Mouse (Mus musculus) liver, embryonic 14.5 days (tissue): Measurements from ENCODE around the gene Ssbp3. TPM values are rescaled to one million over a fixed set of nuclear protein-coding genes. Genes with fewer than 3 reads are reported as not detected.

Experiments
- ATAC-seq: fragments of 200-750 bp; cut with Nextera tagmentation; 2 replicates; pipeline ENCODE4 v1.8.0; 2017; ENCODE audit warnings: moderate number of reproducible peaks, mild to moderate bottlenecking, moderate library complexity; ENCODE audit not compliant: insufficient read depth
- DNase-seq, 3 experiments: peaks; one replicate each; pipeline ENCODE4 v3.0.0-alpha.2; 2012 to 2013; ENCODE audit warnings: low read depth in 3 of 3, low spot score in 3 of 3
- H3K27ac ChIP-seq: fragments of 300-500 bp; sonication (generic); 2 replicates; pipeline ENCODE4 v1.5.1; 2014; ENCODE audit warnings: moderate library complexity, mild to moderate bottlenecking, control low read depth, inconsistent platforms
- H3K27me3 ChIP-seq: fragments of 300-500 bp; sonication (generic); 2 replicates; pipeline ENCODE4 v1.6.1; 2014; ENCODE audit warnings: mild to moderate bottlenecking, low read length, moderate library complexity; ENCODE audit not compliant: control insufficient read depth, insufficient read depth
- H3K36me3 ChIP-seq: fragments of 300-500 bp; sonication (generic); replicated peaks from 2 replicates; pipeline ENCODE4 v1.6.1; 2014; ENCODE audit warnings: low read depth; ENCODE audit not compliant: control insufficient read depth, insufficient read depth
- H3K4me1 ChIP-seq, 2 experiments: fragments of 200-500 bp in 1 of 2; fragments of 300-500 bp in 1 of 2; sonication (generic) in 1 of 2; replicated peaks; 2 replicates each; pipeline ENCODE4 v1.6.1; 2012 to 2014; ENCODE audit warnings: antibody characterized with exemption in 1 of 2, inconsistent platforms in 1 of 2, low read length in 1 of 2; ENCODE audit not compliant: control insufficient read depth in 2 of 2, insufficient read depth in 2 of 2
- H3K4me2 ChIP-seq: fragments of 300-500 bp; sonication (generic); 2 replicates; pipeline ENCODE4 v1.6.1; 2014; ENCODE audit warnings: low read depth, mild to moderate bottlenecking, control low read depth, moderate library complexity
- H3K4me3 ChIP-seq, 2 experiments: fragments of 200-500 bp in 1 of 2; fragments of 300-500 bp in 1 of 2; sonication (generic) in 1 of 2; 2 replicates each; pipeline ENCODE4 v1.5.1; 2012 to 2014; ENCODE audit warnings: low read depth in 2 of 2, low read length in 2 of 2, mild to moderate bottlenecking in 2 of 2, control low read depth in 1 of 2, inconsistent platforms in 1 of 2, moderate library complexity in 1 of 2; ENCODE audit not compliant: insufficient read depth in 1 of 2
- H3K9ac ChIP-seq: fragments of 300-500 bp; sonication (generic); replicated peaks from 2 replicates; pipeline ENCODE4 v1.6.1; 2014; ENCODE audit warnings: mild to moderate bottlenecking, control low read depth, moderate library complexity
- H3K9me3 ChIP-seq: fragments of 300-500 bp; sonication (generic); 2 replicates; pipeline ENCODE4 v1.6.1; 2016; ENCODE audit warnings: low read length, mixed read lengths; ENCODE audit not compliant: control insufficient read depth
- CTCF ChIP-seq: IDR thresholded peaks from 2 replicates; pipeline ENCODE4 v1.5.1; 2016; ENCODE audit warnings: antibody characterized with exemption, low read depth, control low read depth
- EP300 ChIP-seq: IDR thresholded peaks from 2 replicates; pipeline ENCODE4 v1.6.1; 2016; ENCODE audit warnings: antibody characterized with exemption, low read depth
- WGBS: fragments of 180-500 bp; shearing (Covaris S2); extraction: QIAGEN DNeasy Blood & Tissue Kit; methylation state at CpG from one replicate; pipeline ENCODE4 v1.1.7; 2014; ENCODE audit not compliant: insufficient replicate concordance; 5-methylcytosine and 5-hydroxymethylcytosine counted together
- polyA plus RNA-seq, 2 experiments: library from polyadenylated mRNA; depleted of rRNA in 1 of 2; stranded (reverse) in 1 of 2; unstranded in 1 of 2; fragments of >200 nt; fragmentation: Nextera tagmentation in 1 of 2; extraction: Ambion mirVana in 1 of 2; gene quantifications; 2 replicates each; pipeline versions ENCODE4 v1.2.1 to v1.2.3; 2012 to 2014

Gene Ssbp3
- polyA plus RNA-seq, 2 experiments, result 33.0 to 52.1 TPM

DNA sequence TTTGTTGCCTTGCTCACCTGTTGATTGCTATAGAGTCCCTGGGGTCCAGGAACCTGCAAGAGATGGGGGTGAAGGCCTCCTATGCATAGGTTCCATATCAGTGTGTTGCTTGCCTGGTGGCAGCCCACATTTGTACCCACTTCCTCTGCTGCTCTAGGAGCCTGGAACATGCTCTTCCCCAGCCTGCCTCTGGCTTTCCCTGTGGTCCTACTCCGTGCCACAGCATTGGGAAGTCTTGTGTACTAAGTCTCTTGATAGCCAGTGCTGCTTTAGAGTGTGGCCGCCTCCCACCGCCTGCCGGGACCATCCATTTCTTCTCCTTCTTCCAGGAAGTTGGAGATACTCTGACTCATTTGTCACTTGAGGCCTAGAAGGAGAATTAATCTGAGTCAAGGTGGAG, 13.7 kb downstream of the Ssbp3 start:
- Histone ChIP-seq H3K27ac (peak overlapping the region; percentile 81), H3K9me3 (no peaks in the 10 kb centered on the region), H3K27me3 (no peaks in the 10 kb centered on the region), H3K9ac (no peak overlapping the region; the same call in none of the 2 replicates), H3K4me3 (peak overlapping the region in 1 of 2 experiments; percentile 25; a peak in 3 of 4 replicates), H3K4me2 (peak overlapping the region; percentile 67), H3K36me3 (peaks cover 56% of the 10 kb centered on the region), H3K4me1 (peaks cover 46 to 58% of the 10 kb centered on the region in 2 experiments)
- 68% methylated on average over 4 of the region's 4 CpGs for WGBS
- ATAC-seq (no peak), DNase-seq (no peak)
- TF ChIP-seq CTCF (no peak), EP300 (no peak)

DNA sequence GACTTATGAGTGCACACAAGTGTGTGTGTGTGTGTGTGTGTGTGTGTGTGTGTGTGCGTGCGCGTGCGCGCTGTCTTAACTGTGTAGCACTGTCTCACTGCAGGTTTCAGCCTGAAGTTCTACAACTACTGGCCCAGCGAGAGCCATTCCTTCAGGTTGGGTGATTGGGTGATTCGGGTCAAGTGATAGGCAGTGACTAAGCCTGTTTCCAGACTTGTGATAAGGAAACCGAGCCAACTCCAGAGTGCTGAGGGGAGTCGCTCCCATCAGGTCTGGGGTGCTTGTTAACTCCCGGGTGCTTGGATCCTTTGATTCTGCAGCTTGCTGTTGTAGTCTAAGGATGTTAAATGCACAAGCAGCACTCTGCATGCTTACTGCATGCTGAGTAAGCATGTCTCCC, 14.4 kb downstream of the Ssbp3 start:
- H3K4me1 ChIP-seq, result peaks cover 46 to 56% of the 10 kb centered on the region in 2 experiments
- no peaks in the 10 kb centered on the region for H3K27me3 ChIP-seq
- WGBS, result 41% methylated on average over 10 of the region's 10 CpGs
- H3K9ac ChIP-seq, result no peak overlapping the region; the same call in none of the 2 replicates
- no peaks in the 10 kb centered on the region for H3K9me3 ChIP-seq
- ATAC-seq (peak; percentile 74), DNase-seq (peak in 2 of 3 experiments; percentile 69 to 72)
- H3K27ac ChIP-seq, result peak overlapping the region; percentile 81
- peak overlapping the region; percentile 67 for H3K4me2 ChIP-seq
- TF ChIP-seq CTCF (no peak), EP300 (peak; percentile 20; the same call in 1 of the 2 replicates)
- H3K4me3 ChIP-seq, result peak overlapping the region; percentile 25 to 40
- peaks cover 50% of the 10 kb centered on the region for H3K36me3 ChIP-seq

DNA sequence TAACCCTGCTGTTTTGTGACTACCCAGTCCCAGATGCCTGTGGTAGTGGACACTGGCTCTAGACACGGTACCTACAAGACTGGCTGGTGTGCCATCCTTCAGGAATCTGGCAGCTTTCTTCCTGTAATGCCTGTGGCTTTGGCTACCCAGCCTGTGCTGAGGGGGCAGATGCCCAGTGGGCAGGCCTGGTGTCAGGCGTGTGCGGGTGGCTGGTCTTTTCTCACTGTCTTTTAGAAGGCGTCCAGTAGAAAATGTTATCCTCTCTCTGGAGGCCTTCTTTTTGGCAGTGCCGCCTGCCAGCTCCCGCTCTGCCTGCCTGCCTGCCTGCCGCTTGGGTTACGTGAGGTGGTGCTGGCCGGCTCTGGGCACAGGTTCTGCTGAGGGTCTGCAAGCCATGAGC, 15.9 kb downstream of the Ssbp3 start:
- no peaks in the 10 kb centered on the region for H3K27me3 ChIP-seq
- H3K27ac ChIP-seq, result no peak overlapping the region
- no peak for DNase-seq
- TF ChIP-seq CTCF (no peak), EP300 (no peak)
- ATAC-seq, result no peak
- H3K36me3 ChIP-seq, result peaks cover 43% of the 10 kb centered on the region
- H3K4me1 ChIP-seq, result peaks cover 38 to 44% of the 10 kb centered on the region in 2 experiments
- no peak overlapping the region for H3K4me2 ChIP-seq
- 94% methylated on average over 9 of the region's 9 CpGs for WGBS
- no peak overlapping the region for H3K9ac ChIP-seq
- H3K9me3 ChIP-seq, result no peaks in the 10 kb centered on the region
- no peak overlapping the region for H3K4me3 ChIP-seq

DNA sequence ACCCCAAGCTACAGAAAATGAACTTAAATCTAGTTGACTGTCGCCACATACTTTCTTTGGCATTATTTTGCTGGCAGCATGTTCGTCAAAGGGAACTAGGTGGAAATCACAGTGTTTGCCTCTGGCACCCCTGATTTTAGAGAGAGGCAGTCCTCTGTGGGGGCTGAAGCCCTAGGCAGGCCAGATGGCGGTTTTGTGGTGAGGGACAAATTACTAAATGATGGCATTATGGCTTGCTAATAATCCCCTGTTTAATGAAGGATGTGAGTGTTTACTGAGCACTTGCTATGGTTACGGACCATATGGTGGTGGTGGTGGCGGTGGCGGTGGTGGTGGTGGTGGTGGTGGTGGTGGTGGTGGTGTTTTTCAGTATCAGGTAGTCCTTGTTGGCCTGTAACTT, 16.5 kb downstream of the Ssbp3 start:
- Histone ChIP-seq H3K9me3 (no peaks in the 10 kb centered on the region), H3K36me3 (peaks cover 42% of the 10 kb centered on the region), H3K4me3 (no peak overlapping the region), H3K27ac (no peak overlapping the region), H3K9ac (no peak overlapping the region), H3K27me3 (no peaks in the 10 kb centered on the region), H3K4me2 (no peak overlapping the region), H3K4me1 (peaks cover 31 to 38% of the 10 kb centered on the region in 2 experiments)
- ATAC-seq, result no peak
- no peak for DNase-seq
- WGBS, result 92% methylated on average over 6 of the region's 6 CpGs
- TF ChIP-seq EP300, result no peak
- TF ChIP-seq CTCF, result no peak

DNA sequence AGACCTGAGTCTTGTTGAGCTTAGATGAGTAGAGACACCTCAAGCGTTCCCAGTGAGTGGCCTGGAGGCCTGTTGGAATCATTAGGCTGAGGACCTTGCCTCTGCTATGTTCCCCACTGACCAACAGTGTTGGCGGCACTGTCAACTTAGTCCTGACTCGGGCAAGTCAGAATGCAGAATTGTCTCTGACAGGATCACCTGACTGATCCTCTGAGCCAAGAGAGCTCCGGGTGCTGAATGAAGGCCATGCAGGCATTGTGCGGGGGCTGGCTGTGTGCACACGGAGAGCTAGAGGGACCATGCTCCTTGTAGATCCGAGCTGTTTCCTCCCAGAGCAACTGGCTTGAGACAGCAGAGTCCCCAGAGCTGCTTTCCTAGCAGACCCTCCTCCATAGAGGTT, 18.5 kb downstream of the Ssbp3 start:
- H3K4me2 ChIP-seq, result no peak overlapping the region
- no peaks in the 10 kb centered on the region for H3K9me3 ChIP-seq
- TF ChIP-seq CTCF, result no peak
- no peak for TF ChIP-seq EP300
- DNase-seq, result no peak
- H3K4me3 ChIP-seq, result no peak overlapping the region
- H3K27ac ChIP-seq, result no peak overlapping the region
- ATAC-seq, result no peak
- no peaks in the 10 kb centered on the region for H3K27me3 ChIP-seq
- 86% methylated on average over 7 of the region's 7 CpGs for WGBS
- no peak overlapping the region for H3K9ac ChIP-seq
- peaks cover 40% of the 10 kb centered on the region for H3K36me3 ChIP-seq
- peaks cover 30 to 35% of the 10 kb centered on the region in 2 experiments for H3K4me1 ChIP-seq
